Mouse (Mus musculus) adrenal gland, postnatal 36 days (tissue): ENCODE results near the gene Asrgl1. TPM values are rescaled to one million over a fixed set of nuclear protein-coding genes. Genes with fewer than 3 reads are reported as not detected.
"Not testable (repeated sequence)": the region's sequence is repeated elsewhere in the genome, so short reads cannot be mapped to it uniquely, and the experiment has no call there.

Experiments
- DNase-seq, 2 experiments: peaks; one replicate each; pipeline ENCODE4 v3.0.0; 2021; ENCODE audit warnings: mixed read lengths in 1 of 2
- total RNA-seq, 2 experiments: library from RNA; stranded (reverse); gene quantifications; 2 replicates each; pipeline ENCODE4 v1.2.3; 2021

Gene Asrgl1
- total RNA-seq, 2 experiments from 2014 or later = 10.7 to 11.7 TPM

DNA sequence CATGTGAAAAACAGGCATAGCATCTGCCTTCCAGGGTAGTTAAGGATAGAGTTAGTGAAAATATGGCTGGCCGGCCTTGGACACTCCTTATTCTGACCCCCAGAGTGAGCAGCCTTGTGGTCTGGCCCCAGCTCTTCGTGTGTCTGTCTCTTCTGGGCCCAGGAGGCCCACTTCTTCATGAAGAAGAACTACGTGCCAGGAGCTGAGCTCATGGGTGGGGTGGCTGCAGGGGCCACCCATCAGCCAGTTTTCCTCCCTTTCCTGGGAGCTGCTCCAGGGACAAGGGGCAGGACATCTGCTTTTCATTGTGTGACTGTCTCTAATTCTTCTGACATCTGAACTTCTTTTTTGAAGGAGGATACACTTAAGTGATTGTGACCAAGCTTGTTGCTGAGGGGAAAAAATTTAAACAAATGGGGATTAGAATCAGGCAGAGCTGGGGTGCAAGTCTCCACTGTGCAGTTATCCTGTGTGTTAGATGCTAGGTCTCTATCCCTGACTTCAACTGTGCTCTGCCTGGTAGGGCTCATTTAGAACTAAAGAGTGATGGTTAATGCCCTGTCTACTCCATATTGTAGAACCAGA is 30.2 kb downstream of the Asrgl1 start:
- no peak for DNase-seq

DNA sequence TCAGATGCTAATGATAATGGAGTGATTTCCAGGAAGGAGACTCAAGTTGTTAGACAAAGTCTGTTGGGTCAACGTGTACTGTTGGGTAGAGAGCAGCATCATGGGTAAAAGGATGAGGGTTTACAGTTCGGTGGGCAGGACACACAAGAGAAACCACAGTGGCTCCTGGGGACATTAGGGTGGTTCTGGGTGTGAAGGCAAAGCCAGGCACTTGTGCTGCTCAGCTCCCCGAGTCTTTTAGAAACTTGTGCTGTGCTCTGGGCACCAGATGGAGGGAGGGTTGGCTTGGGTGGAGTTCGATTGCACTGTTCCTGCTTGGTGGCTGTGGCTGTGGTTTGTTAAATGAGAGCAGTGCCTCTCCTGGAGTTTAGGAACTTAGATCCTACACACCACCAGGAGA is 31.4 kb downstream of the Asrgl1 start:
- no peak for DNase-seq

- DNase-seq = no peak
Observed at GRCm38 (mm10) chr19:9101062-9101457, 34.4 kb downstream of the Asrgl1 start.

GRCm38 (mm10) chr19:9100297-9101061 is 35.0 kb downstream of the Asrgl1 start:
- DNase-seq = peak; percentile 59 to 72

DNA sequence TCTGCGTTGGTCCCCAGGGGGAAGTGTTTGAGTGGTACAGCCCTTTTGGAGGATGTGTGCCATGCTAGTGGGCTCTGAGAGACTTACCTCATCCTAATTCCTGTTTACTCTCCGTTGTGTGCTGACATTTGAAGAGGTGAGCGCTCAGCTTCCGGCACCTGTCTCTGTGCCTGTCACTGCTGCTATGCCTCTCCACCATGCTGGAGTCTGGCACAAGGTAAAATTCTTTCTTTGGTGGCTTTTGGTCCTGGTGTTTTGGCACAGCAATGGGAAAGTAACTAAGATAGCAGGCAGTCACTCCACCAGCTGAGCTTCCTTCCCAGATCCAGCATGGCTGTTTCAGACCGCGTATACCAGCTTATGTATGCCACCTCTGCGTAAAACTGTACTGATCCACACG is 35.7 kb downstream of the Asrgl1 start:
- DNase-seq = no peak

GRCm38 (mm10) chr19:9097441-9097840 is 38.0 kb downstream of the Asrgl1 start:
- DNase-seq = no peak

- no peak for DNase-seq
Observed at GRCm38 (mm10) chr19:9095111-9095510, 40.3 kb downstream of the Asrgl1 start.

GRCm38 (mm10) chr19:9090709-9091108 is 44.7 kb downstream of the Asrgl1 start:
- DNase-seq = no peak

DNA sequence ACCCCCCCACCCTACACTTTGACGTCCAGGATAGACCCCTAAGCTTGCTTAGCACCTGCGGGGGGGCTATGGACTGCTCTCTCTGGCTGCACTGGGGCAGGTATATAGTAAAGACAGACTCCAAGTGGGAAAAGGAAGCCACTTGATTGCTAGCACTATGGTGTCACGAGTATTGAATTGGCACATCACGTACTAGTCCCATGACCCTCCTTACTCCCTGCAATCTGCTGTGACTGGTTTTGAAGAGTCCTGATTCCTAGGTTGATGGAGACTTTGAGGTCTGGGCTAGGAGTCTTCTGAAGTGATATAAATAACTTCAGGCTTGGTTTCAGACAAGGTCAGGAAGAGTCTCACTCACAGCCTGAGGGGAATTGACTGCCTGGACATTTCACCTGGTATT is 45.2 kb downstream of the Asrgl1 start:
- DNase-seq = no peak

- no peak for DNase-seq
Observed at GRCm38 (mm10) chr19:9087821-9088220, 47.6 kb downstream of the Asrgl1 start, which contains the start of gene Scgb1a1. Scgb1a1 (minus strand) TSS chr19:9087958.

- DNase-seq = not testable (repeated sequence)
Observed at GRCm38 (mm10) chr19:9083892-9084291, 51.5 kb downstream of the Asrgl1 start.

- DNase-seq = no peak
Observed at GRCm38 (mm10) chr19:9083010-9083355, 52.5 kb downstream of the Asrgl1 start.

- peak; percentile 86 to 92 for DNase-seq
Observed at GRCm38 (mm10) chr19:9082191-9083009, 53.0 kb downstream of the Asrgl1 start.

GRCm38 (mm10) chr19:9081311-9082190 is 53.9 kb downstream of the Asrgl1 start:
- DNase-seq = no peak

DNA sequence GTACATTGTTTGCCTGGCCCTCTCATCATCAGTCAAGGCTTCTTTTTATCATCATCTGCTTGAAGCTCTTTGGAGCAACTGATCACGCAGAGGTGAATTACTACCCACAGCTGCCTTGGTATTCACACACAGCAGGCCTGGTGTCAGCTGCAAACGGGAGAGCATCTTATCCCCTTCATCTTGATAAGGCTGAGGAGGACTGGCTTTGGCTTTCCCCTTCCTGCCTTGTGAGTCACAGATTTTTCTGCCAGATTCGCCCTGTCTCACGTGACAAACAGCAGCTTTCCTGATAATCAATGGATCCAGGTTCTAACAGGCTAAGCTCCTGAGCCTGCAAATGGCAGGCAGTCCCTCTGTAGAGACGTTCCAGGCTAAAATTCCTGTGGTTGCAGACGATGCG is 55.5 kb downstream of the Asrgl1 start:
- no peak for DNase-seq

GRCm38 (mm10) chr19:9076982-9077660 is 58.3 kb downstream of the Asrgl1 start:
- DNase-seq = no peak

- no peak for DNase-seq
Observed at GRCm38 (mm10) chr19:9076035-9076434, 59.4 kb downstream of the Asrgl1 start.

DNA sequence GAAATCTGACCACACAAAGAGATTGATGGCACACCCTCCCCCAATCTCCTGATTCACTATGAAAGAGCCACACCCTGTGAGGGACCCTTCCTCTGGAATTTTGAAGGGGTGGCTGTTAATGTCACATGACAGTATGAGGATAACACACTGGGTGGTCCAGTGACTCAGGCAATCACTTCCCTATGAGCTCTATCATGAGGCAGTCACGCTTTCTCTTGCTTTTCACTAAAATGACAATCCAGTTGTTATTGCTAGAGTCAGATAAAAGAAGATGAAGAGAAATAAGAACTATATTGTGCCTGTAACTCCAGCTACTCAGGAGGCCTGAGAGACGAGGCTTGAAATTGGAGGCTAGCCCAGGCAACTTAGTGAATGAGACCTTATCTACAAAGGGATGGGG is 59.9 kb downstream of the Asrgl1 start:
- no peak for DNase-seq

- no peak for DNase-seq
Observed at GRCm38 (mm10) chr19:9074424-9074823, 61.0 kb downstream of the Asrgl1 start.

- peak in 1 of 2 experiments; percentile 25 for DNase-seq
Observed at GRCm38 (mm10) chr19:9073776-9074411, 61.5 kb downstream of the Asrgl1 start.

GRCm38 (mm10) chr19:9072157-9072530 is 63.3 kb downstream of the Asrgl1 start:
- no peak for DNase-seq
